Mouse (Mus musculus) kidney, postnatal 0 days (tissue): ENCODE measurements at regions not wholly inside any gene's neighbourhood (a gene's known extent, or its start where the extent isn't known, plus 50 kb on each side); places are given as distances from the start of the nearest gene placed in this dataset.

Experiments
- ATAC-seq: fragments of 200-750 bp; cut with Nextera tagmentation; replicated peaks from 2 replicates; pipeline ENCODE4 v1.8.0; 2017; ENCODE audit warnings: low read depth, moderate number of reproducible peaks, moderate TSS enrichment, moderate library complexity; ENCODE audit not compliant: low FRiP score
- DNase-seq: peaks from one replicate; pipeline ENCODE4 v3.0.0-alpha.2; 2016; ENCODE audit warnings: low spot score
- H3K27ac ChIP-seq: fragments of 300-500 bp; sonication (generic); 2 replicates; pipeline ENCODE4 v1.5.1; 2014; ENCODE audit warnings: mild to moderate bottlenecking
- H3K27me3 ChIP-seq: fragments of 300-500 bp; sonication (generic); 2 replicates; pipeline ENCODE4 v1.6.1; 2014; ENCODE audit warnings: low read length, mixed read lengths; ENCODE audit not compliant: insufficient read depth
- H3K36me3 ChIP-seq: fragments of 300-500 bp; sonication (generic); 2 replicates; pipeline ENCODE4 v1.6.1; 2014; ENCODE audit warnings: low read length, mixed read lengths; ENCODE audit not compliant: insufficient read depth
- H3K4me1 ChIP-seq: fragments of 300-500 bp; sonication (generic); replicated peaks from 2 replicates; pipeline ENCODE4 v1.6.1; 2014; ENCODE audit warnings: antibody characterized with exemption, low read length, mixed read lengths; ENCODE audit not compliant: insufficient read depth
- H3K4me2 ChIP-seq: fragments of 300-500 bp; sonication (generic); 2 replicates; pipeline ENCODE4 v1.6.1; 2014; ENCODE audit warnings: mild to moderate bottlenecking, low read length, moderate library complexity, mixed read lengths
- H3K4me3 ChIP-seq: fragments of 300-500 bp; sonication (generic); replicated peaks from 2 replicates; pipeline ENCODE4 v1.5.1; 2014; ENCODE audit warnings: low read depth, low read length
- H3K9ac ChIP-seq: fragments of 300-500 bp; sonication (generic); 2 replicates; pipeline ENCODE4 v1.6.1; 2014; ENCODE audit warnings: low read depth, low read length
- H3K9me3 ChIP-seq: fragments of 300-500 bp; sonication (generic); replicated peaks from 2 replicates; pipeline ENCODE4 v1.6.1; 2016; ENCODE audit warnings: low read length, inconsistent platforms, mixed read lengths
- CTCF ChIP-seq: IDR thresholded peaks from 2 replicates; pipeline ENCODE4 v1.5.1; 2016; ENCODE audit warnings: antibody characterized with exemption, low read depth, mild to moderate bottlenecking, moderate library complexity
- WGBS: fragments of 180-500 bp; shearing (Covaris S2); extraction: QIAGEN DNeasy Blood & Tissue Kit; methylation state at CpG from one replicate; pipeline ENCODE4 v1.1.7; 2014; 5-methylcytosine and 5-hydroxymethylcytosine counted together

GRCm38 (mm10) chr4:105390378-105390777, 233.2 kb downstream of the Plpp3 start:
- H3K9me3 ChIP-seq, result no peaks in the 10 kb centered on the region
- no peaks in the 10 kb centered on the region for H3K27me3 ChIP-seq
- ATAC-seq, result 0 out of 2 replicates have a peak, but pooled peaks have one; percentile 57
- H3K27ac ChIP-seq, result no peak overlapping the region
- no peak overlapping the region for H3K4me3 ChIP-seq
- H3K4me1 ChIP-seq, result no peaks in the 10 kb centered on the region
- no peak overlapping the region for H3K9ac ChIP-seq
- 18% methylated on average over 5 of the region's 5 CpGs for WGBS
- H3K36me3 ChIP-seq, result no peaks in the 10 kb centered on the region
- no peak overlapping the region for H3K4me2 ChIP-seq
- DNase-seq, result peak; percentile 87
- no peak for TF ChIP-seq CTCF

- no peak overlapping the region for H3K27ac ChIP-seq
- no peak for ATAC-seq
- H3K9ac ChIP-seq, result no peak overlapping the region
- WGBS, result 78% methylated on average over 1 of the region's 1 CpGs
- no peaks in the 10 kb centered on the region for H3K4me1 ChIP-seq
- H3K27me3 ChIP-seq, result no peaks in the 10 kb centered on the region
- no peak overlapping the region for H3K4me2 ChIP-seq
- H3K36me3 ChIP-seq, result no peaks in the 10 kb centered on the region
- DNase-seq, result no peak
- no peak overlapping the region for H3K4me3 ChIP-seq
- H3K9me3 ChIP-seq, result no peaks in the 10 kb centered on the region
- no peak for TF ChIP-seq CTCF
Measured at GRCm38 (mm10) chr4:105394366-105394765, 237.2 kb downstream of the Plpp3 start.

GRCm38 (mm10) chr4:105397451-105397850, 240.3 kb downstream of the Plpp3 start:
- Histone ChIP-seq H3K4me2 (no peak overlapping the region), H3K9me3 (no peaks in the 10 kb centered on the region), H3K4me3 (no peak overlapping the region), H3K27me3 (no peaks in the 10 kb centered on the region), H3K9ac (no peak overlapping the region), H3K36me3 (no peaks in the 10 kb centered on the region), H3K27ac (no peak overlapping the region), H3K4me1 (no peaks in the 10 kb centered on the region)
- no peak for TF ChIP-seq CTCF
- 68% methylated on average over 2 of the region's 2 CpGs for WGBS
- DNase-seq, result no peak
- no peak for ATAC-seq

GRCm38 (mm10) chr4:105402021-105402420, 244.9 kb downstream of the Plpp3 start:
- no peak for TF ChIP-seq CTCF
- Histone ChIP-seq H3K4me3 (no peak overlapping the region), H3K27me3 (no peaks in the 10 kb centered on the region), H3K9me3 (no peaks in the 10 kb centered on the region), H3K4me2 (no peak overlapping the region), H3K27ac (no peak overlapping the region), H3K36me3 (no peaks in the 10 kb centered on the region), H3K9ac (no peak overlapping the region), H3K4me1 (0 out of 2 replicates have a peak, but pooled peaks cover 8% of the 10 kb centered on the region)
- ATAC-seq, result no peak
- 89% methylated on average over 3 of the region's 3 CpGs for WGBS
- no peak for DNase-seq

GRCm38 (mm10) chr4:105403169-105403568, 246.0 kb downstream of the Plpp3 start:
- WGBS, result 12% methylated on average over 3 of the region's 3 CpGs
- no peak overlapping the region for H3K9ac ChIP-seq
- no peaks in the 10 kb centered on the region for H3K9me3 ChIP-seq
- TF ChIP-seq CTCF, result peak; percentile 8; the same call in 1 of the 2 replicates
- no peak overlapping the region for H3K27ac ChIP-seq
- H3K4me2 ChIP-seq, result no peak overlapping the region
- DNase-seq, result peak; percentile 54
- no peak overlapping the region for H3K4me3 ChIP-seq
- H3K4me1 ChIP-seq, result 0 out of 2 replicates have a peak, but pooled peaks cover 9% of the 10 kb centered on the region
- peak; percentile 74 for ATAC-seq
- H3K36me3 ChIP-seq, result no peaks in the 10 kb centered on the region
- no peaks in the 10 kb centered on the region for H3K27me3 ChIP-seq

GRCm38 (mm10) chr4:105403686-105404085, 246.5 kb downstream of the Plpp3 start:
- no peak overlapping the region for H3K4me3 ChIP-seq
- H3K4me2 ChIP-seq, result no peak overlapping the region
- H3K9me3 ChIP-seq, result no peaks in the 10 kb centered on the region
- ATAC-seq, result 0 out of 2 replicates have a peak, but pooled peaks have one; percentile 13
- H3K4me1 ChIP-seq, result 0 out of 2 replicates have a peak, but pooled peaks cover 9% of the 10 kb centered on the region
- no peaks in the 10 kb centered on the region for H3K27me3 ChIP-seq
- WGBS, result 73% methylated on average over 6 of the region's 6 CpGs
- DNase-seq, result no peak
- TF ChIP-seq CTCF, result no peak
- H3K36me3 ChIP-seq, result no peaks in the 10 kb centered on the region
- H3K27ac ChIP-seq, result no peak overlapping the region
- H3K9ac ChIP-seq, result no peak overlapping the region

GRCm38 (mm10) chr4:105405728-105406127, 248.6 kb downstream of the Plpp3 start:
- Histone ChIP-seq H3K9me3 (no peaks in the 10 kb centered on the region; the same call in 1 of the 2 replicates), H3K27me3 (no peaks in the 10 kb centered on the region), H3K9ac (no peak overlapping the region), H3K4me1 (0 out of 2 replicates have a peak, but pooled peaks cover 9% of the 10 kb centered on the region), H3K4me3 (no peak overlapping the region), H3K4me2 (no peak overlapping the region), H3K27ac (no peak overlapping the region), H3K36me3 (no peaks in the 10 kb centered on the region)
- TF ChIP-seq CTCF, result no peak
- no peak for ATAC-seq
- 92% methylated on average over 5 of the region's 5 CpGs for WGBS
- DNase-seq, result no peak
